Mouse (Mus musculus) gastrocnemius, adult 2 months (tissue): ENCODE results near the gene Nrp2. TPM values are rescaled to one million over a fixed set of nuclear protein-coding genes. Genes with fewer than 3 reads are reported as not detected.
A peak's percentile ranks its signal among the peaks of the same experiment; 100 is the strongest.

Source experiments
- DNase-seq: peaks from one replicate; pipeline ENCODE4 v3.0.0; 2022
- H3K27ac ChIP-seq: fragments of 200-600 bp; 2 replicates; pipeline ENCODE4 v1.8.1; 2022; ENCODE audit warnings: mild to moderate bottlenecking
- H3K4me3 ChIP-seq: fragments of 200-600 bp; 2 replicates; pipeline ENCODE4 v1.8.1; 2022; ENCODE audit warnings: mild to moderate bottlenecking, moderate library complexity
- CTCF ChIP-seq: fragments of 200-600 bp; IDR thresholded peaks from 2 replicates; pipeline ENCODE4 v1.8.1; 2022; ENCODE audit warnings: antibody characterized with exemption, mild to moderate bottlenecking, moderate library complexity
- intact Hi-C: fragments of 180-260 bp; cut with DNase I; formaldehyde crosslinking; loops from one replicate; pipeline ENCODE4 v1.15.1; 2025
- total RNA-seq, 2 experiments: library from RNA; stranded (reverse); gene quantifications; 2 replicates each; pipeline ENCODE4 v1.2.3; 2021

Gene Nrp2
- total RNA-seq, 2 experiments from 2014 or later: 2.9 to 6.8 TPM

DNA sequence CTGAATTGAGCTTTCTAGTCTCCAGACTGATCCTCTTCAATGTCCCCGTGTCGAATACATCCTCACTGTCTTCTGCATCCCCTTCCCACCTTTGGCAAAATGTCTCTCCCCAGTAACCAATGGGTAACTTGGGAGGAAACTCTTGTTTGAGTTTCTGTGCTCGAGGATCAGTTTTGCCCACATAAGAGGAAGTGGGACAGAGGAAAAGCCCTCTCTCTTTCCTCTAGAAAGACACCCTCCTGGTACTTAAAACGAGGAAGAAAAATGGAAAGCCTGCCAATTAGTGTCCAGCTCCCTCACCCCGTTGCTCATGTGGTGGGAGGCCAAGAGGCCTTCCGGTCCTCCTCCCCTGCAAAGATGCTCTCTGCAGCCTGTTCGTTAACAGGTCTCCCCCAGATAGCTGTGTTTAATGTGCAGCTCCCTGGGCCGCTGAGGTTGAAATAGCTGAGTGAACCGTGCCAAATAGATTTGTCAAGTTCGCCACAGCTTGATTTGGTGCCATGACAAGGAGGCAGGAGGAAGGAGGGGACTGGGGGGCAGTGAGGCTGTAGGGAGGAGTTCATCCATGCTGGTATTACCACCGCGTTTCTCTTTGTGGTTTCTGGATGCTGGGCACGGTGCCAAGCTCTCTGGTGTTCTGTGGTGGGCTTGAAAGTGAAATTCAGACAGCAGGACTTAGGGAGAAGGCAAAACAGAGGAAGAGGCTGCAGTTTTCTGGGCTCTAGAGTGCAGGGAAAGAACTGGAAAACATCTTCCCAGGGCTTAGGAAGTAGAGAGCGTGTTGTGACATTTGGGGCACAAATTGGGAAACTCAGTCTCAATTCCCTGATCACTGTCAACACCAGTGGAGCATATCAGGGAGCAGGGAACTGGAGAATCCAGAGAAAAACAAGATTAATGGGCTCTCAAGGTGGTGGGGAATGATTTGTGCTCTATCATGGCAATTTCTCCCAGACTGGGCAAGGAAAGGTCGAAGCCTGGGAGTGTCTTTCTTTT lies 48.2 kb downstream of the Nrp2 start:
- H3K27ac ChIP-seq: peak overlapping the region; percentile 48
- H3K4me3 ChIP-seq: no peak overlapping the region
- DNase-seq: peak; percentile 41
- intact Hi-C loops: no loop called here
- no peak for TF ChIP-seq CTCF

- peak overlapping the region; percentile 48; the same call in 1 of the 2 replicates for H3K27ac ChIP-seq
- intact Hi-C loops: no loop called here
These were observed 49.0 kb downstream of the Nrp2 start for GRCm38 (mm10) chr1:62752055-62752454.

GRCm38 (mm10) chr1:62752661-62753333 lies 49.7 kb downstream of the Nrp2 start:
- intact Hi-C loops: no loop called here
- TF ChIP-seq CTCF: no peak
- Histone ChIP-seq H3K4me3 (no peak overlapping the region), H3K27ac (no peak overlapping the region)
- DNase-seq: no peak

More at GRCm38 (mm10) chr1:62752055-62752454, 49.0 kb downstream of the Nrp2 start:
- no peak for DNase-seq
- TF ChIP-seq CTCF: no peak
- H3K4me3 ChIP-seq: no peak overlapping the region

GRCm38 (mm10) chr1:62754066-62754835 lies 51.2 kb downstream of the Nrp2 start:
- intact Hi-C loops: no loop called here

DNA sequence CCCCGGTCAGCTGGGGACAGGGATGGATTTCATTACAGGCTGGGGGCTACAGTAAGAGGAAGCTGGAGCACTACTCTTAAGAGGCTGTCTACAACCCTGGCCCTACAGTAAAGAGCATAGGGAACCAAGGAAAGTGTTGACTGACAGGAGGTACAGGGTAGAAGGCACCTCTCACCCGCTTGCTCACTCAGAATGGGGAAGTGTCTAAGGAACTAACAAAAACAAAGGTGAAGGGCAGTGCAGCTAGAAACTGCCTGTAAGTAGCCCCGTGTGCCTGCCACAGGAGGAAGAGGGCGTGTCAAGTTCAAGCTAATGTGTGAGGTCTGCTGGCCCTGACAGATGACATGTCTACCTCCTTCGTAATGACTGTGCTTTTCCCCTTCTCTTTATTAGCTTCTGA lies 57.0 kb downstream of the Nrp2 start:
- Histone ChIP-seq H3K4me3 (no peak overlapping the region), H3K27ac (no peak overlapping the region)
- TF ChIP-seq CTCF: no peak
- DNase-seq: no peak
- intact Hi-C loops: no loop called here

More at GRCm38 (mm10) chr1:62754066-62754835, 51.2 kb downstream of the Nrp2 start:
- no peak overlapping the region for H3K4me3 ChIP-seq
- no peak for TF ChIP-seq CTCF
- DNase-seq: no peak
- no peak overlapping the region for H3K27ac ChIP-seq

- intact Hi-C loops: no loop called here
These were observed 57.5 kb downstream of the Nrp2 start for GRCm38 (mm10) chr1:62760565-62760964.

GRCm38 (mm10) chr1:62763779-62764178 lies 60.7 kb downstream of the Nrp2 start:
- Histone ChIP-seq H3K4me3 (no peak overlapping the region), H3K27ac (no peak overlapping the region)
- TF ChIP-seq CTCF: no peak
- intact Hi-C loops: no loop called here
- DNase-seq: no peak

More at GRCm38 (mm10) chr1:62760565-62760964, 57.5 kb downstream of the Nrp2 start:
- TF ChIP-seq CTCF: no peak
- Histone ChIP-seq H3K4me3 (no peak overlapping the region), H3K27ac (no peak overlapping the region)
- no peak for DNase-seq

- no peak overlapping the region for H3K4me3 ChIP-seq
- no peak for TF ChIP-seq CTCF
- H3K27ac ChIP-seq: peak overlapping the region; percentile 46; the same call in 1 of the 2 replicates
- DNase-seq: no peak
- intact Hi-C loops: no loop called here
These were observed 62.1 kb downstream of the Nrp2 start for GRCm38 (mm10) chr1:62765171-62765570.

- intact Hi-C loops: no loop called here
- Histone ChIP-seq H3K4me3 (no peak overlapping the region), H3K27ac (peak overlapping the region; percentile 20; the same call in 1 of the 2 replicates)
- no peak for TF ChIP-seq CTCF
- no peak for DNase-seq
These were observed 63.7 kb downstream of the Nrp2 start for GRCm38 (mm10) chr1:62766766-62767165.

GRCm38 (mm10) chr1:62767611-62768010 lies 64.5 kb downstream of the Nrp2 start:
- intact Hi-C loops: no loop called here
- no peak for TF ChIP-seq CTCF
- H3K4me3 ChIP-seq: no peak overlapping the region
- H3K27ac ChIP-seq: peak overlapping the region; percentile 20; the same call in 1 of the 2 replicates
- DNase-seq: no peak

GRCm38 (mm10) chr1:62770576-62770975 lies 67.5 kb downstream of the Nrp2 start:
- intact Hi-C loops: no loop called here
- H3K4me3 ChIP-seq: no peak overlapping the region
- H3K27ac ChIP-seq: no peak overlapping the region
- TF ChIP-seq CTCF: no peak
- no peak for DNase-seq

DNA sequence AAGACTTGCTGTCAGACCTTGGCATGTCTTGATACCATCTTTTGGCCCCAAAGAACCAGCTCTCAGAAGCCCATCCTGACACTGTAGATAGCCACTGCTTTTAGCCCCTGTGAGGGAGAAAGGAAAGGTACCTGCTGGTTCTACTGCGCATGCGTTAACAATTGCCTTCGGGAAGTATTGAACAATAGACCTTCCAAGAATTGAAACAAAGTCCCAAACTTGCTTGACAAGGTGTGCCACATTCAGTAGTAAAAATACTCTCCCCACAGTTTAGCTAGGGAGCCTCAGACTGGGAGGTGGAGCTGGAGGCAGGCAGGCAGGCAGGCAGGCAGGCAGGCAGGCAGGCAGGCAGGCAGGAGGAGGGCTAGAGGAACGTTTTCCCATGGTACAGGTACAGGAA lies 69.3 kb downstream of the Nrp2 start:
- intact Hi-C loops: no loop called here
- DNase-seq: no peak

More for the DNA sequence above, 69.3 kb downstream of the Nrp2 start:
- no peak for TF ChIP-seq CTCF
- Histone ChIP-seq H3K4me3 (no peak overlapping the region), H3K27ac (no peak overlapping the region)
